Mouse (Mus musculus) stomach, embryonic 16.5 days (tissue): ENCODE measurements at regions not wholly inside any gene's neighbourhood (a gene's known extent, or its start where the extent isn't known, plus 50 kb on each side); places are given as distances from the start of the nearest gene placed in this dataset.

ENCODE experiments used
- ATAC-seq: fragments of 200-750 bp; cut with Nextera tagmentation; 2 replicates; pipeline ENCODE4 v1.8.0; 2017; ENCODE audit warnings: moderate number of reproducible peaks, moderate TSS enrichment; ENCODE audit not compliant: insufficient read depth, low FRiP score
- H3K27ac ChIP-seq: fragments of 300-500 bp; sonication (generic); 2 replicates; pipeline ENCODE4 v1.5.1; 2014; ENCODE audit warnings: low read length
- H3K27me3 ChIP-seq: fragments of 300-500 bp; sonication (generic); 2 replicates; pipeline ENCODE4 v1.6.1; 2014; ENCODE audit warnings: low read length, control low read depth, mixed read lengths; ENCODE audit not compliant: control insufficient read depth, insufficient read depth
- H3K36me3 ChIP-seq: fragments of 300-500 bp; sonication (generic); 2 replicates; pipeline ENCODE4 v1.6.1; 2014; ENCODE audit warnings: low read length; ENCODE audit not compliant: control insufficient read depth, insufficient read depth
- H3K4me1 ChIP-seq: fragments of 300-500 bp; sonication (generic); 2 replicates; pipeline ENCODE4 v1.6.1; 2014; ENCODE audit warnings: low read length, control low read depth, mixed read lengths; ENCODE audit not compliant: control insufficient read depth, insufficient read depth
- H3K4me2 ChIP-seq: fragments of 300-500 bp; sonication (generic); 2 replicates; pipeline ENCODE4 v1.6.1; 2014; ENCODE audit warnings: low read depth, low read length, mixed read lengths
- H3K4me3 ChIP-seq: fragments of 300-500 bp; sonication (generic); replicated peaks from 2 replicates; pipeline ENCODE4 v1.5.1; 2014; ENCODE audit warnings: mild to moderate bottlenecking, low read length
- H3K9ac ChIP-seq: fragments of 300-500 bp; sonication (generic); 2 replicates; pipeline ENCODE4 v1.6.1; 2014; ENCODE audit warnings: low read length
- H3K9me3 ChIP-seq: fragments of 300-500 bp; sonication (generic); replicated peaks from 2 replicates; pipeline ENCODE4 v1.6.1; 2016; ENCODE audit warnings: low read length, control low read depth; ENCODE audit not compliant: control insufficient read depth
- WGBS: fragments of 180-500 bp; shearing (Covaris S2); extraction: QIAGEN DNeasy Blood & Tissue Kit; methylation state at CpG from one replicate; pipeline ENCODE4 v1.1.7; 2014; 5-methylcytosine and 5-hydroxymethylcytosine counted together

GRCm38 (mm10) chr12:9924561-9924960, 354.6 kb downstream of the Osr1 start:
- no peak for ATAC-seq
- H3K27ac ChIP-seq = no peak overlapping the region
- H3K9ac ChIP-seq = no peak overlapping the region
- no peaks in the 10 kb centered on the region for H3K27me3 ChIP-seq
- no peaks in the 10 kb centered on the region for H3K4me1 ChIP-seq
- no peak overlapping the region for H3K4me2 ChIP-seq
- H3K4me3 ChIP-seq = no peak overlapping the region
- WGBS = 62% methylated on average over 3 of the region's 3 CpGs
- H3K36me3 ChIP-seq = no peaks in the 10 kb centered on the region
- no peaks in the 10 kb centered on the region for H3K9me3 ChIP-seq

DNA sequence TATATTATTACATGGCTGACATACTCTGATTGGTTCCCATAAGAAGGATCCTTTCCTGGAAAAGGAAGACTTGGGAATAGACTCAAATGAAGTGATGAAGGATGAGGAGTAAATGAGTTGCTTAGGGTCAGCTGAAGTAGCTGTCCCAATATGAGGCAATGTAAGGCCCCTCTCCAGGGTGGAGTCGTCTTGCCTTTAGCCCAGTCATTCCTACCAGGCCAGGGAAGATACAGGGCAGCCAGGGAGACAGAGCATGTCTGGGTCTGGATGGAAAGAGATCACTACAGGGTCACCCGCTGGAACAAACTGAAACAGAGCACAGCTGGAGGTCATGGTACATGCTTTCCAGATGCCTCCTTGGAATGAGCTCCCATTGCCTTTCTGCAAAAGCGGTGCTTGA, 364.2 kb downstream of the Osr1 start:
- Histone ChIP-seq H3K4me1 (no peaks in the 10 kb centered on the region), H3K4me2 (no peak overlapping the region), H3K36me3 (no peaks in the 10 kb centered on the region), H3K27ac (no peak overlapping the region), H3K9me3 (no peaks in the 10 kb centered on the region), H3K9ac (no peak overlapping the region), H3K4me3 (no peak overlapping the region), H3K27me3 (no peaks in the 10 kb centered on the region)
- WGBS = 83% methylated on average over 3 of the region's 3 CpGs
- no peak for ATAC-seq

DNA sequence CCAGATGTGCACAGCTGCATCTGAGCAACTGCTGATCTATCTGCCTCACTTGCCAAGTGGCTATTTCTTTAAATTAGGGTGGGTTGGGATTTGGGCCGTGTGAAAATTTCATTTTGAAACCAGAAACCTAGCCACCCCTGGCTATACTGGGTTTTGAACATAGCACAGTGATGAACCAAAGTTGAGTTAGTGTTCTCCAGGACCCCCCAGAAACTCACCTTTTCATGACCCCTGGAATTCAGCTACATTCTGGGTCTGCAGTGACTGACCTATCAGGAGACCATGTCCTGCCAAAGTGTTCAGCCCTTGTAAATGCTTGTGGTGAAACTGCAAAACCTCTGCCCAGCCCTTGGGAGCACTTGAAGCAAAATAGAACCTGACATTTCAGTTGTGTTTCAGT, 371.4 kb downstream of the Osr1 start:
- Histone ChIP-seq H3K27me3 (no peaks in the 10 kb centered on the region), H3K4me3 (no peak overlapping the region), H3K4me2 (no peak overlapping the region), H3K36me3 (no peaks in the 10 kb centered on the region), H3K9me3 (no peaks in the 10 kb centered on the region), H3K4me1 (no peaks in the 10 kb centered on the region), H3K27ac (no peak overlapping the region), H3K9ac (no peak overlapping the region)
- no peak for ATAC-seq
- 48% methylated on average over 1 of the region's 1 CpGs for WGBS

DNA sequence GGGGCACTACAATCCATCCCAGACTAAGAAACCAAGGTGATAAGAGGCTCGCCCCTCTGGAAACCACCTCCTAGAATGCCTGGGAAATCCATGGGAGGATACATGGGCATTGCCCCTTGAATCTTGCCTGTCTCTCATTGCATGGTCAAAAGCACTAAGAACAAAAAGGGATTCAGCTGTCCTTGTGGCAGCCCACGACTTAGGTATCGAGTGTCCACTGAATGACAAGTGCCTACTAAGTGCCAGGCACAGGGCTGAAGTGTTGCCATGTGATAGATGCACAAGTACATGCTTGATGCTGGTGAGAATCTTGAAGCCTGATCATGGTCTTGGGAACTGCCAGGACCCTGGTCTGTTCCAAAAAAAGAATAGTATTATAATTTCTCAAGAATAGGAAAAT, 371.9 kb downstream of the Osr1 start:
- no peak for ATAC-seq
- no peak overlapping the region for H3K4me3 ChIP-seq
- 87% methylated on average over 3 of the region's 3 CpGs for WGBS
- H3K9me3 ChIP-seq = no peaks in the 10 kb centered on the region
- no peak overlapping the region for H3K9ac ChIP-seq
- no peaks in the 10 kb centered on the region for H3K27me3 ChIP-seq
- H3K27ac ChIP-seq = no peak overlapping the region
- H3K36me3 ChIP-seq = no peaks in the 10 kb centered on the region
- H3K4me1 ChIP-seq = no peaks in the 10 kb centered on the region
- no peak overlapping the region for H3K4me2 ChIP-seq

- Histone ChIP-seq H3K4me1 (no peaks in the 10 kb centered on the region), H3K27me3 (no peaks in the 10 kb centered on the region), H3K4me3 (no peak overlapping the region), H3K36me3 (no peaks in the 10 kb centered on the region), H3K4me2 (no peak overlapping the region), H3K9me3 (no peaks in the 10 kb centered on the region), H3K27ac (no peak overlapping the region), H3K9ac (no peak overlapping the region)
- 73% methylated on average over 4 of the region's 4 CpGs for WGBS
- no peak for ATAC-seq
Observed at GRCm38 (mm10) chr12:9948784-9949183, 378.9 kb downstream of the Osr1 start.

DNA sequence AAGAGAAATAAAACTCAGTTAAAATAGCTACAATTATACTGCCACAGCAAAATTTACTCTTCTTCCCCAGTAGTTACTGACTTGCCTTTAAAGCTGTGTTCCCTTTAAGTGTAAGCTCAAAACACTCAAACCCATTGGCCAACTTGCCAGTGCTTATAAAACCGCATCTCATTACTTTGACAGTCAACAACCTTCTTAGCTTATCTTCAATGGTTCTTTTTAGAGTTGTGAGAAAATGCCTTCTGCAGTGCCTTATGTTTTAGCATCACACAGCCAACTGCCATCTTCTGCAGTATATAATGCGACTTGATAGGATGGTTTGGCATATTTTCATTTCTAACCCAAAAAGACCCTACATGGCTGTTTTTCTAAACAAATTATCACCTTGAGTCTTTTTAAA, 382.5 kb downstream of the Osr1 start:
- no peak overlapping the region for H3K4me2 ChIP-seq

DNA sequence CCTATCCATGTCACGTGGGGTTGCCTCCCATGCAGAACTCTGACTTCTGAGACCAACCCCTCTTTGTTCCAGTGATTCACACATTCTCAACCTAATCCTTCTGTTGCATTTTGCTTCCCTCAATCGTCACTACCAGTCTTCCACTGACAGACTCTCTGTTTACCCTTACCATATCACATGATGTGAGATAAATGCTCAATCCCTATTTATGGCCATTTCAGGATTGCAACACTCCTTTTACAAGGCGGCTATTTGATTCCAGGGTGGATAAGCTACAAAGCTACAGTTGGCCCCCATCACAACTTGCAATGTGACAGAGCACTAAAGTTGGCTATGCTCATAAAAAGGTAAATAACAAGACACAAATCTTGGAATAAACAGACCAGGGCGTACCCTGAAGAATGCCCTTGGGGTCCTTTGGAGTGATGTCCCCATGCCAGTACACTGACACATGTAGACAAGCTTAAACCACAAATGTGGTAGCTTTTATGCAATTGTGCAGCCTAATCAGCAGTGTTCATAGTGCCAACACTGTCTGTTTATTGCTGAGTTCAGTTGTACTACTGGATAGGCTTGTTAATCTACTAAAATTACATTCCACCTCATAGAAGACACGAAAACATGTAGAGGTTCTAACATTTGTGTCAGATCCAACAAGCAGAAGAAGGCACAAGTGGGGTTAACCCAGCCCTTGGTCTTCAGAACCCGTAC, 384.4 kb downstream of the Osr1 start:
- no peaks in the 10 kb centered on the region for H3K36me3 ChIP-seq
- H3K4me3 ChIP-seq = no peak overlapping the region
- no peak overlapping the region for H3K4me2 ChIP-seq
- no peaks in the 10 kb centered on the region for H3K4me1 ChIP-seq
- ATAC-seq = no peak
- 71% methylated on average over 6 of the region's 6 CpGs for WGBS
- no peak overlapping the region for H3K27ac ChIP-seq
- no peak overlapping the region for H3K9ac ChIP-seq
- no peaks in the 10 kb centered on the region for H3K9me3 ChIP-seq
- H3K27me3 ChIP-seq = no peaks in the 10 kb centered on the region

More for the DNA sequence above, 382.5 kb downstream of the Osr1 start:
- Histone ChIP-seq H3K9me3 (no peaks in the 10 kb centered on the region), H3K27ac (no peak overlapping the region), H3K9ac (no peak overlapping the region), H3K27me3 (no peaks in the 10 kb centered on the region), H3K36me3 (no peaks in the 10 kb centered on the region), H3K4me3 (no peak overlapping the region), H3K4me1 (no peaks in the 10 kb centered on the region)
- WGBS = 92% methylated on average over 2 of the region's 2 CpGs
- ATAC-seq = no peak

- no peak for ATAC-seq
- H3K4me1 ChIP-seq = no peaks in the 10 kb centered on the region
- H3K27me3 ChIP-seq = no peaks in the 10 kb centered on the region
- H3K27ac ChIP-seq = no peak overlapping the region
- H3K9ac ChIP-seq = no peak overlapping the region
- H3K9me3 ChIP-seq = no peaks in the 10 kb centered on the region
- no peak overlapping the region for H3K4me3 ChIP-seq
- H3K4me2 ChIP-seq = no peak overlapping the region
- no peaks in the 10 kb centered on the region for H3K36me3 ChIP-seq
- 70% methylated on average over 1 of the region's 1 CpGs for WGBS
Observed at GRCm38 (mm10) chr12:9969390-9969789, 399.5 kb downstream of the Osr1 start.

- H3K4me3 ChIP-seq = no peak overlapping the region
- H3K9me3 ChIP-seq = no peaks in the 10 kb centered on the region
- 87% methylated on average over 2 of the region's 2 CpGs for WGBS
- H3K4me1 ChIP-seq = no peaks in the 10 kb centered on the region
- no peak overlapping the region for H3K9ac ChIP-seq
- ATAC-seq = no peak
- H3K36me3 ChIP-seq = no peaks in the 10 kb centered on the region
- H3K27ac ChIP-seq = no peak overlapping the region
- H3K4me2 ChIP-seq = no peak overlapping the region
- no peaks in the 10 kb centered on the region for H3K27me3 ChIP-seq
Observed at GRCm38 (mm10) chr12:9970771-9971170, 399.0 kb upstream of the Nt5c1b start.
